Mouse (Mus musculus) lung, embryonic 14.5 days (tissue): ENCODE data around the gene Rap1gap. TPM values are rescaled to one million over a fixed set of nuclear protein-coding genes. Genes with fewer than 3 reads are reported as not detected.
A peak's percentile ranks its signal among the peaks of the same experiment; 100 is the strongest.

Experiments
- ATAC-seq: fragments of 200-750 bp; cut with Nextera tagmentation; 2 replicates; pipeline ENCODE4 v1.8.0; 2017; ENCODE audit warnings: mild to moderate bottlenecking, moderate TSS enrichment, moderate library complexity; ENCODE audit not compliant: insufficient read depth
- DNase-seq: peaks from one replicate; pipeline ENCODE4 v3.0.0-alpha.2; 2015
- H3K27ac ChIP-seq: fragments of 300-500 bp; sonication (generic); 2 replicates; pipeline ENCODE4 v1.5.1; 2014; ENCODE audit warnings: low read depth, mild to moderate bottlenecking, moderate library complexity
- H3K27me3 ChIP-seq: fragments of 300-500 bp; sonication (generic); 2 replicates; pipeline ENCODE4 v1.6.1; 2014; ENCODE audit warnings: low read length, control low read depth; ENCODE audit not compliant: insufficient read depth
- H3K36me3 ChIP-seq: fragments of 300-500 bp; sonication (generic); 2 replicates; pipeline ENCODE4 v1.6.1; 2014; ENCODE audit warnings: control low read depth; ENCODE audit not compliant: insufficient read depth
- H3K4me1 ChIP-seq: fragments of 300-500 bp; sonication (generic); 2 replicates; pipeline ENCODE4 v1.6.1; 2014; ENCODE audit warnings: antibody characterized with exemption, control low read depth; ENCODE audit not compliant: insufficient read depth
- H3K4me2 ChIP-seq: fragments of 300-500 bp; sonication (generic); 2 replicates; pipeline ENCODE4 v1.6.1; 2014; ENCODE audit warnings: mild to moderate bottlenecking
- H3K4me3 ChIP-seq: fragments of 300-500 bp; sonication (generic); 2 replicates; pipeline ENCODE4 v1.5.1; 2014; ENCODE audit warnings: low read depth, low read length
- H3K9ac ChIP-seq: fragments of 300-500 bp; sonication (generic); 2 replicates; pipeline ENCODE4 v1.6.1; 2014
- H3K9me3 ChIP-seq: fragments of 300-500 bp; sonication (generic); 2 replicates; pipeline ENCODE4 v1.6.1; 2016; ENCODE audit warnings: low read depth, low read length, control low read depth
- CTCF ChIP-seq: IDR thresholded peaks from 2 replicates; pipeline ENCODE4 v1.5.1; 2016; ENCODE audit warnings: antibody characterized with exemption, low read depth
- WGBS: fragments of 180-500 bp; shearing (Covaris S2); extraction: QIAGEN DNeasy Blood & Tissue Kit; methylation state at CpG from one replicate; pipeline ENCODE4 v1.1.7; 2014; 5-methylcytosine and 5-hydroxymethylcytosine counted together
- polyA plus RNA-seq: library from polyadenylated mRNA; unstranded; fragments of >200 nt; fragmentation: Nextera tagmentation; extraction: Ambion mirVana; gene quantifications from 2 replicates; pipeline ENCODE4 v1.2.1, GENCODE M21; 2014

Gene Rap1gap
- polyA plus RNA-seq, 1 experiment from 2014 or later = 8.4 TPM

DNA sequence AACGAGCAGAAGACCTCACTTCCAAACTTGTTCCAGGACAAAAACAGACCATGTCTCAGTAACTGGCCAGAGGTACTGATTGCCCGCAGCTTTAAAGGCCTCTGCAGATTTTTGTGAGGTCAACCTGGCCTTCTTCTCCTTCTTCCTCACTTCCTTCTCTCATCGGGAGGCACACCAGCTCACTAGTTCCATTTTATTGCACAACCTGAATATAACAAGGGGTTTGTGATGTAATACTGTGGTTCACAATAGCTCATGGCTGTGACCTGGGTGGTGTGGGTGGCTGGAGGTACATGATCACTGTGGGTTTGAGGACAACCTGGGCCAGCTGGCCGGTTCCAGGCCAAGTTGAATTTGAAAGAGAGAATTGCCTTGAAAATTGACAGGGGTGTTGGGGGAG lies 31.1 kb upstream of the Rap1gap start:
- no peak overlapping the region for H3K27ac ChIP-seq
- WGBS = 88% methylated on average over 4 of the region's 4 CpGs
- H3K9me3 ChIP-seq = no peaks in the 10 kb centered on the region
- peaks cover 95% of the 10 kb centered on the region for H3K36me3 ChIP-seq
- ATAC-seq (no peak), DNase-seq (no peak)
- H3K9ac ChIP-seq = no peak overlapping the region
- no peak overlapping the region for H3K4me2 ChIP-seq
- H3K4me3 ChIP-seq = no peak overlapping the region
- no peak for TF ChIP-seq CTCF
- H3K27me3 ChIP-seq = no peaks in the 10 kb centered on the region
- H3K4me1 ChIP-seq = no peaks in the 10 kb centered on the region

DNA sequence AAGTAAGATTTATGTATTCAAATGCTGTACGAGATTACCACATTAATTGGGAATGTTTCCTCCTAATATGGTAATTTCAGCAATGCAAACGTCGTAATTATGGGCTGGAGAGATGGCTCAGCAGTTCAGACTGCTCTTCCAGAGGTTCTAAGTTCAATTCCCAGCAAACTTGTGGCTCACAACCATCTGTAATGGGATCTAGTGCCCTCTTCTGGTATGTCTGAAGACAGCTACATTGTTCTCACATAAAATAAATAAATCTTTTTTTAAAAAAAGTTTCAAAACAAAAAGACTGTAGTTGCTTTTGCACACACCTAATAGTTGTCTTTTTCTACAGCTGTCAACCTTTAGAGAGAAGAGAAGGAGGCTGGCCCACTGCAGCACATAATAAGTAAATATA lies 27.9 kb upstream of the Rap1gap start:
- TF ChIP-seq CTCF = 0 out of 2 replicates have a peak, but pooled peaks have one; percentile 13
- H3K27ac ChIP-seq = no peak overlapping the region
- H3K9ac ChIP-seq = no peak overlapping the region
- H3K27me3 ChIP-seq = no peaks in the 10 kb centered on the region
- no peaks in the 10 kb centered on the region for H3K4me1 ChIP-seq
- no peaks in the 10 kb centered on the region for H3K9me3 ChIP-seq
- no peak overlapping the region for H3K4me2 ChIP-seq
- H3K36me3 ChIP-seq = peaks cover 95% of the 10 kb centered on the region
- no peak for ATAC-seq
- WGBS = 78% methylated on average over 3 of the region's 3 CpGs
- H3K4me3 ChIP-seq = no peak overlapping the region
- peak; percentile 22 for DNase-seq

DNA sequence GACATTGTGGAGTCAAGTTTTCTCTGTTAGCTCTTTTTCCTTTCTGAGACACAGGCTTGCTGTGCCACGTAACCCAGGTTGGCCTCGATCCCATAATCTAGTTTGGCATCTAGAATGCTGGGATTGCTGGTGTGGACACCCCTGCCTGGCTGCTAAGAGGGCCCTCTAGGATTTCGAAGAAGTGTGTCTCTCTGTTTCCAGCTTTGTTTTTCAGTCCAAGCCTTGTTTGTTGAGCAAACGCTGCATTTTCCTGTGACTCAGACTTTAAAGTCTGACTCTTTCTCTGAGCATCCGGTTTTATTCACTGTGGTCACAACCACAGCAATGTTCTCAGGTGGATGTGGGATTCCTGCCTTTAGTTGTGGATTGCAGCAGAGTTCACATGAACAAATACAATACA lies 23.0 kb upstream of the Rap1gap start:
- H3K27ac ChIP-seq = no peak overlapping the region
- 66% methylated on average over 5 of the region's 5 CpGs for WGBS

DNA sequence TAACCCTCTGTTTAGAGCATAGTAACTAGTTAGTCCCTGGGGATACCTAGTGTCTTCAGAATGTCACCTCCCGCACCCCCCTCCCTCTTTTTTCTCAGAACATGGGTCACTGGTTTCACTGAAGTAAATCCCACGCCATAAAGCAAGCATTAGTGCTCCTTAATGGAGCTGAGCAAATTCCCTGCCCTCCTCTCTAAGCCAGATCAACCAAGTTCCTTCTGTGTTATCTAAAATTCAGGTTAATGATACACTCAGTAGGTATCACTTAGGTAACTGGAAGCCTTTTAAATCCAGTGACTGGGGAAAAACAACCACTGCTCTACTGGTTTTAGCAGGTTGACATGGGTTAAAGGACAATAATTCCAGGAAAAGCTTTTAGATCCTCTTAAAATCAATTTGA lies 22.4 kb upstream of the Rap1gap start:
- H3K27ac ChIP-seq = no peak overlapping the region
- no peak for DNase-seq
- ATAC-seq = no peak

More for the DNA sequence above, 23.0 kb upstream of the Rap1gap start:
- H3K4me1 ChIP-seq = no peaks in the 10 kb centered on the region
- no peaks in the 10 kb centered on the region for H3K27me3 ChIP-seq
- H3K36me3 ChIP-seq = peaks cover 84% of the 10 kb centered on the region
- DNase-seq (no peak), ATAC-seq (no peak)
- no peaks in the 10 kb centered on the region for H3K9me3 ChIP-seq
- no peak overlapping the region for H3K9ac ChIP-seq
- no peak for TF ChIP-seq CTCF
- no peak overlapping the region for H3K4me2 ChIP-seq
- H3K4me3 ChIP-seq = no peak overlapping the region

DNA sequence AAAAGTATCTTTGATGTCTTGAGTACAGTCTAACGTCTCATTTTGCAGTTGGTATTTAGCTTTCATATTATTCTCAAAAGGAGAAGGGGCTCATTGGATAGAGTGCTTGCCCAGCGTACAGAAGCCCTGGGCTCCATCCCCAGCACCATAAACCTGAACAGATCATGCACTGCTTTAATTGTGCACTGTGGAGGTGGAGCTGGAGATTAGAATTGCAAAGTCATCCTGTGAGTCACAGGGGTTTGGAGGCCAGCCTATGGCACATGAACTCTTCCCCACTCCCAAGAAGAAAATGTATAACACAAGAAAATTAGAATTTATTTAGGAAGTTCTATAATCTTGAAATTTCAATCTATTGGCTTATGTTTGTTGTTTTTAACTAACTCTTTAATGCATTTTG lies 21.1 kb upstream of the Rap1gap start:
- Histone ChIP-seq H3K4me1 (no peaks in the 10 kb centered on the region), H3K4me3 (no peak overlapping the region), H3K9me3 (no peaks in the 10 kb centered on the region), H3K27ac (no peak overlapping the region), H3K9ac (no peak overlapping the region), H3K27me3 (no peaks in the 10 kb centered on the region), H3K36me3 (peaks cover 83% of the 10 kb centered on the region), H3K4me2 (no peak overlapping the region)
- no peak for ATAC-seq
- no peak for TF ChIP-seq CTCF
- no peak for DNase-seq
- 87% methylated on average over 2 of the region's 2 CpGs for WGBS

More for the DNA sequence above, 22.4 kb upstream of the Rap1gap start:
- H3K4me1 ChIP-seq = no peaks in the 10 kb centered on the region
- H3K9me3 ChIP-seq = no peaks in the 10 kb centered on the region
- H3K36me3 ChIP-seq = peaks cover 85% of the 10 kb centered on the region
- H3K27me3 ChIP-seq = no peaks in the 10 kb centered on the region
- no peak overlapping the region; the same call in 1 of the 2 replicates for H3K9ac ChIP-seq
- H3K4me2 ChIP-seq = no peak overlapping the region
- no peak for TF ChIP-seq CTCF
- H3K4me3 ChIP-seq = no peak overlapping the region
- 70% methylated on average over 2 of the region's 2 CpGs for WGBS

DNA sequence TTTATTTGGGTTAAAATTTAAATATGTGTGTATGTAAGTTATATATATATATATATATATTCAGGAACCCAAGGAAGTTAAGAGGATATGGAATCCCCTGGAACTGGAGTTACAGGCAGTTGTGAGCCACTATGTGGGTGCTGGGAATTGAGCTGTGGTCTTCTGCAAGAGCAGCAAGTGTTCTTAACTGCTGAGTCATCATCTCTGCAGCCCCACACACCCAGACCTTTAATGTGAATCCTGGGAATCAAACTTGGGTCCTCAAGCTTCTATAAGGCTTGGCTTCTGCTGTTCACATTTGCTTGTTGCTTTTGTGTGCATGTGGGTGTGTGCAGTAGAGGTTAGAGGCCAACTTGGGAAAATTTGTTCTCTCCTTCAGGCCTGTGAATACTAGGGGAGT lies 18.3 kb upstream of the Rap1gap start:
- H3K9ac ChIP-seq = no peak overlapping the region
- peaks cover 84% of the 10 kb centered on the region for H3K36me3 ChIP-seq
- no peak for TF ChIP-seq CTCF
- H3K9me3 ChIP-seq = no peaks in the 10 kb centered on the region
- no peak overlapping the region for H3K4me3 ChIP-seq
- no peaks in the 10 kb centered on the region for H3K4me1 ChIP-seq
- DNase-seq = no peak
- ATAC-seq = no peak
- H3K4me2 ChIP-seq = no peak overlapping the region
- H3K27me3 ChIP-seq = no peaks in the 10 kb centered on the region
- no peak overlapping the region for H3K27ac ChIP-seq

DNA sequence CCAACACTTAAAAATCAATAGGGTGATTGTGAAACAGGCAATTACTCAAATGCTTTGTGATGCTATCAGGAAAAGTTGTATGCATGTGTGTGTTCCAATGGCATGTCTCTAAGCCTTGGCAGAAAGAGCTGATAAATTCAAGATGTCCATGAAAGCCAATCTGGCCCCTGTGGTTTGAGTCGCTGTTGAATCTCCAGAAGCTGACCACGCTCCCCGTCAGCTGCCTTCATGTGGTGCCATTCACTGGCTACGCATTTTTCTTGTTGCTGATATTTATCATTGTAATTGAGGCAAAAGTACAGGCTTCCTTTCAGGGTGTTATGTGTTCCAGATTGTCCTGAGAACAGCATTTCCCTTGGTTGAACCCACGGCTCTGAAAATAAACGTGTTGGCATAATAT lies 16.9 kb upstream of the Rap1gap start:
- no peak overlapping the region for H3K4me3 ChIP-seq
- H3K4me1 ChIP-seq = no peaks in the 10 kb centered on the region
- DNase-seq = no peak
- no peak overlapping the region for H3K27ac ChIP-seq
- H3K27me3 ChIP-seq = no peaks in the 10 kb centered on the region
- TF ChIP-seq CTCF = no peak
- no peak overlapping the region for H3K4me2 ChIP-seq
- WGBS = 91% methylated on average over 6 of the region's 6 CpGs
- no peak overlapping the region for H3K9ac ChIP-seq
- no peak for ATAC-seq
- no peaks in the 10 kb centered on the region for H3K9me3 ChIP-seq
- peaks cover 89% of the 10 kb centered on the region for H3K36me3 ChIP-seq

DNA sequence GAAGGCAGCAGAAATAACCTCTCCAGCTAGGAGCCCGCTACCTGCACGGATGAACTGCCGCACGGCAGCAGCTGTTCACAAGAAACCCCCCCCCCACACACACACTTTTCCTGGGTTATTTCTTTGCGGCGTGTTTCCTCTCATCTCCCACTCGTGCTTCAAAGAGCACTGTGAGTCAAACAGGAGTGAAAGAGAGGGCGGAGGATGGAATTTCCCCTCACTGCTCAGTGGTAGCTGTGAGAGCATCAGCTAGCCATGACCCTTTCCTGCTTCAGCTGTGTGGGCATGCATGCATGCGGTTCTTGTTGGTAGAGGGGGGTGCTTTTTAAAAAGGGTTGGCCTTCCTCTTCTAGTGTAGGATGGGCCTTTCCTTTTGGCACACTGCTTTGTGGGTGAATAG lies 16.3 kb upstream of the Rap1gap start:
- ATAC-seq (no peak), DNase-seq (no peak)
- no peaks in the 10 kb centered on the region for H3K4me1 ChIP-seq
- peaks cover 95% of the 10 kb centered on the region for H3K36me3 ChIP-seq
- no peak overlapping the region for H3K4me3 ChIP-seq
- no peak overlapping the region for H3K27ac ChIP-seq
- H3K4me2 ChIP-seq = no peak overlapping the region
- 89% methylated on average over 9 of the region's 9 CpGs for WGBS
- no peaks in the 10 kb centered on the region for H3K27me3 ChIP-seq
- no peaks in the 10 kb centered on the region for H3K9me3 ChIP-seq
- no peak for TF ChIP-seq CTCF
- no peak overlapping the region for H3K9ac ChIP-seq
